Mouse (Mus musculus) left cerebral cortex, postnatal 36 days (tissue): ENCODE measurements around the gene Rai1. TPM values are rescaled to one million over a fixed set of nuclear protein-coding genes. Genes with fewer than 3 reads are reported as not detected.

Experiments used
- DNase-seq, 2 experiments: peaks; one replicate each; pipeline ENCODE4 v3.0.0; 2021 to 2022; ENCODE audit warnings: low spot score in 2 of 2, mixed read lengths in 1 of 2
- intact Hi-C: fragments of 180-260 bp; cut with DNase I; formaldehyde crosslinking; loops from one replicate; pipeline ENCODE4 v1.15.1; 2025
- total RNA-seq, 2 experiments: library from RNA; stranded (reverse); gene quantifications; 2 replicates each; pipeline ENCODE4 v1.2.3; 2021

Gene Rai1
- total RNA-seq, 2 experiments from 2014 or later = 57.3 to 73.4 TPM

GRCm38 (mm10) chr11:60178506-60178905, 73.7 kb downstream of the Rai1 start:
- intact Hi-C loops = no loop called here
- no peak for DNase-seq

DNA sequence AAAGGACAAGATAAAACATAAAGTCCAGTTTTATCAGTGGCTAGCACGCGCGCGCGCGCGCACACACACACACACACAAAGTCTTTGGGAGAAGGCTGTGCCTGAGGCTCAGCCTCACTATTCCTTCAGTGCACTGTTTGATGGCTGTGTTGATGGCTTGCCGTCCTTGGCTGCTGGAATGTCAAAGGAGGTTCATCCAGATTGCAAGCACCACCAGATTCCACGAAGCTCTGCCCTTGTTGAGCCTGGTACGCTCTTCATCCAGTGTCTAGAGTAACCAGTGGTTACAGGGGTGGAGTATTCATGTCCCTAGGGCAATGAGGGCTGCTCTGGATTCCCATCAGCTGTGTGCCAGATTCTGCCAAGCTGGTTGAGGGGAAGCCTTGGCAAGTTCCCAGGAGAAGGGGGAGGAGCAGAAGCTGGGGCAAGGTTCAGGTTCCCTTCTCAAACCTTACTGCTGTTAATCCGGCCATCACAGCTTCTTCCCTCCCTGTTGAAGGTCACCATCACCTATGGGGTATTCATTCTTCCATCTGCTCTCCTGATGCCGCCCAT, 77.4 kb downstream of the Rai1 start:
- intact Hi-C loops = no loop called here

GRCm38 (mm10) chr11:60182741-60183140, 77.9 kb downstream of the Rai1 start:
- DNase-seq = no peak
- intact Hi-C loops = no loop called here

More for the DNA sequence above, 77.4 kb downstream of the Rai1 start:
- no peak for DNase-seq

DNA sequence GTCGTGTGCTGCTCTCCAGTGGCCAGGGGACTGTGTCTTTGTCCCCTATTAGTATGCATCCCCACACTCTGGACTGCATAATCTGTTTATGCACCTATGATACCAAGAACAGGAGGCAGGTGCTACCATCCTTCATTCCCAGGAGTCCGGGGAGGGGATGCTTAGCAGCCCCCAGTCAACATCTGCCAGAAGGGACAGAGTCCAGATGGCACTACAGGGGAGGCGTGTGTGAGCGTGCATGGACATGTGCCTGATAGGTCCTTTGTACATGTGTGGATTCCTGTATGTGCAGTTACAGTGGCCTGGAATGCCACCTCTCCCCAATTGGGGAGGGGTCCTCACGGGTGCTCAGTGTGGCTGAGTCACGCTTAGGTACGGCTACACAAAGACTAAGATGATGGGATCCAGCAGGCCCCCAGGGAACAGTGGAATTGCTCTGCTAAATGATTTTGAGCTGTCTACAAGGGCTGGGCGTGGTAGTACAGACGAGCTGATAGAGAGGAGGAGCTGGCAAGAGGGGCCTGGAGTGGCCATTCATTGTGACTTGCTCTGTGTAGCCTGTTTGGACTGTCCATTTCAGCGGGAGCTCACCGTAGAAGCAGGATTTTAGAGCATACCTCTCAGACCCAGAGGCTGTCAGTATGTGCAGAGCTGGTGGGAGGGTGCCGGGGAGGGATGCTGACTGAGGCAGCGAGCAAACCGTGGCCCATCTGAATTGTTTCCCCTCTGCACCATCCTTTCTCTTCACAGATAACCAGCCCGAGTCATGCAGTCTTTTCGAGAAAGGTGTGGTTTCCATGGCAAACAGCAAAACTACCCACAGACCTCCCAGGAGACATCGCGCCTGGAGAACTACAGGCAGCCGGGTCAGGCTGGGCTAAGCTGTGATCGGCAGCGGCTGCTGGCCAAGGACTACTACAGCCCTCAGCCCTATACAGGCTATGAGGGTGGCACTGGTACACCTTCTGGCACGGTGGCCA, 79.8 kb downstream of the Rai1 start:
- DNase-seq = peak; percentile 65 to 68
- intact Hi-C loops = no loop called here

DNA sequence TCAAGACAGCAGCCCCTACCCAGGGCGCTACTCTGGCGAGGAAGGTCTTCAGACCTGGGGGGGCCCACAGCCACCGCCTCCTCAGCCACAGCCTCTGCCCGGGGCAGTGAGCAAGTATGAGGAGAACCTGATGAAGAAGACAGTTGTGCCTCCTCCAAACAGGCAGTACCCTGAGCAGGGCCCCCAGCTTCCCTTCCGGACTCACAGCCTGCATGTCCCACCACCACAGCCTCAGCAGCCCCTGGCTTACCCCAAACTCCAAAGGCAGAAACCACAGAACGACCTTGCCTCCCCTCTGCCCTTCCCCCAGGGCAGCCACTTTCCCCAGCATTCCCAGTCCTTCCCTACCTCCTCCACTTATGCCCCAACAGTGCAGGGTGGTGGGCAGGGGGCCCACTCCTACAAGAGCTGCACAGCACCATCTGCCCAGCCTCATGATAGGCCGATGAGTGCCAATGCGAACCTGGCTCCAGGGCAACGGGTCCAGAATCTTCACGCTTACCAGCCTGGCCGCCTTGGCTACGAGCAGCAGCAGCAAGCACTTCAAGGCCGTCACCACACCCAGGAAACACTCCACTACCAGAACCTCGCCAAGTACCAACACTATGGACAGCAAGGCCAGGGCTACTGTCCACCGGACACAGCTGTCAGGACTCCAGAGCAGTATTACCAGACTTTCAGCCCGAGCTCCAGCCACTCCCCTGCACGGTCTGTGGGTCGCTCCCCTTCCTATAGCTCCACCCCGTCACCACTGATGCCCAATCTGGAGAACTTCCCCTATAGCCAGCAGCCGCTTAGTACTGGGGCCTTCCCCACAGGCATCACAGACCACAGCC, 80.8 kb downstream of the Rai1 start:
- intact Hi-C loops = no loop called here
- DNase-seq = peak in 1 of 2 experiments; percentile 35

GRCm38 (mm10) chr11:60187070-60187469, 82.3 kb downstream of the Rai1 start:
- intact Hi-C loops = no loop called here
- no peak for DNase-seq

GRCm38 (mm10) chr11:60188275-60188853, 83.6 kb downstream of the Rai1 start:
- intact Hi-C loops = no loop called here
- DNase-seq = no peak

- intact Hi-C loops = no loop called here
- DNase-seq = peak in 1 of 2 experiments; percentile 57
Observed at GRCm38 (mm10) chr11:60189501-60190040, 84.8 kb downstream of the Rai1 start.

DNA sequence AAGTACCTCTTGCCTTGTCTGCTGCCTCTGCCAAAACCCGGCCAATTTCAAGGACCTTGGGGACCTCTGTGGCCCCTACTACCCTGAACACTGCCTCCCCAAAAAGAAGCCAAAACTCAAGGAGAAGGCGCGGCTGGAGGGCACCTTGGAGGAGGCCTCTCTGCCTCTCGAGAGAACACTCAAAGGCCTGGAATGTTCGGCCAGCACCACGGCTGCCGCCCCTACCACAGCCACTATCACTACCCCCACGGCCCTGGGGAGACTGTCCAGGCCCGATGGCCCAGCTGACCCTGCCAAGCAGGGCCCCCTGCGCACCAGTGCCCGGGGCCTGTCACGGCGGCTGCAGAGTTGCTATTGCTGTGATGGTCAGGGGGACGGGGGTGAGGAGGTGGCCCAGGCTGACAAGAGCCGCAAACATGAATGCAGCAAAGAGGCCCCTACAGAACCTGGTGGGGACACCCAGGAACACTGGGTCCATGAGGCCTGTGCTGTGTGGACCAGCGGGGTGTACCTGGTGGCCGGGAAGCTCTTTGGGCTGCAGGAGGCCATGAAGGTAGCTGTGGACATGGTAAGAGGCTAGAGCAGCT, 85.3 kb downstream of the Rai1 start:
- no peak for DNase-seq
- intact Hi-C loops = no loop called here

DNA sequence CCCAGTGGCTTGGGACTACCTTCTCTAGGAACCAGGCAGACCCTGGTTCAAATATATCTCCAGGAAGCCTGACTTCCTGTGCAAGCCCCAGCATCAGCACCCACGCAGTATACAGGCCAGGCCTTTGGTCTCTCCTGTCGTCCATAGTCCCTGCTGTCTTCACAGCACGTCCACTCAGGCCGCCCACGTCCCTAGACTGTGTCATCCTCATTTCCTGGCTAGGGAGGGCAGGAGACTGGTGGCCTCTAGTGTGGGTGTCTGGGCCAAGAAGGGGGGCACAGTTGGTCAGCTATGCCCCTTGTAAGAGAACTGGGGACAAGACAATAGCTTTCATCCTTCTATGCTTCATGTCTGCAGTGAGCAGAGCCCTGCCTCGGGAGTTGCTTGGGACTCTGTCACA, 87.7 kb downstream of the Rai1 start:
- intact Hi-C loops = no loop called here
- DNase-seq = no peak

DNA sequence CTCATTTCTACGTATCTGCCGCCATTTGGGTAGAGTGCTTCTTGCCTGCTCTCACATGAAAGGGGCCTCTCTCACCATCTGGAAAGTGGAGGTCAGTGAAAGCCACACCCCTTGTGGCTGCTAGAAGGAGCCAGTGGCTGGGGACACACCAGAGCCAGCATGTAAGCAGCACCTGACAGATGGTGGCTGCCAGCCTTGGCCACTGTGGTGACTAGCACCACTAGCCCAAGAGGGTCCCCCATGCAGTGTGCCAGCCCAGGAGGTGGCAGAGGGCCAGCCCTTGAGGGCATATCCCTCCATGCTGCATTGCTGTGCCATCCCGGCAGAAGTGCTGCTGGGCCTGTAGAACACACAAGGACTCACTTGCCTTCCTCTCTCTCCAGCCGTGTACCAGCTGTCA, 88.7 kb downstream of the Rai1 start:
- intact Hi-C loops = no loop called here
- no peak for DNase-seq

DNA sequence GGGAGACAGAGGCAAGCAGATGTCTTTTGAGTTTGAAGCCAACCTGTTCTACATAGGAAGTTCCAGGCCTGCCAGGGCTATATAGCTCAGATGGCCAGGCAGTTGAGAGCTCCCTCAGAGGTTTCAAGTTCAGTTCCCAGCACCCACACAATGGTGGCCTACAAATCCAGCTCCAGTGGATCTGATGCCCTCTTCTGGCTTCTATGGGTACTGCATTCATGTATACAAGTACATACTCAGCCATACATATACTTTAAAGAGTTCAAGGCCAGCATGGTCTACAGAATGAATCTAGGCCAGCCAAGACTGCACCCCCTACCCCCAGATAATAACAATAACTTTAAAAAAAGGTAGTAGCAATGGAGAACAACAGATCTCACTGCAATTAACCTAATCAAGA, 90.3 kb downstream of the Rai1 start:
- intact Hi-C loops = loop anchor here (5.0 kb wide), 3 partner anchors 88 to 222 kb away; partner anchors contain the start of genes Atpaf2, Gid4 and Rai1
- DNase-seq = no peak

DNA sequence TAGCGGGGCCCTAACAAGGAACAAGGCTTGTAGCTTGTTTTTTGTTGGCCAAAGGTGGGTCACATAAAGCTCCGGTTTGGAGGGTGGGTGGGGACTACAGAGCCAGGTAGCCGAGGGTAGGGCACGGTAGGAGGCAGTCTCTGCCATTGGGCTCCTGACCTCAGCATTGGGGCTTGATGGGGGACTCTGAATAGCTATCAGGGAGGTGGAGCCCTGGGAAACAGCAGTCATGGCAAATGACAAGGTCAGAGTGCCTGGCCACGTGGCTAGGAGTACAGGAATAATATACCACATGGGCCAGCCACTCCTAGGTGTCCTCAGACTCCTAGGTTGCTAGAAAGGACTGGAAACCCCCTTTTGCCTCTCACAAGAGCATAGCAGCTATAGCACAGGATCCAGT, 91.5 kb downstream of the Rai1 start:
- intact Hi-C loops = loop anchor here (5.0 kb wide), 3 partner anchors 89 to 221 kb away; partner anchors contain the start of genes Atpaf2, Gid4 and Rai1
- no peak for DNase-seq

GRCm38 (mm10) chr11:60197998-60198619, 93.3 kb downstream of the Rai1 start:
- DNase-seq = no peak
- intact Hi-C loops = loop anchor here (5.0 kb wide), 3 partner anchors 91 to 219 kb away; partner anchors contain the start of genes Atpaf2, Gid4 and Rai1

GRCm38 (mm10) chr11:60198651-60199050, 93.8 kb downstream of the Rai1 start:
- DNase-seq = no peak
- intact Hi-C loops = loop anchor here (5.0 kb wide), 3 partner anchors 91 to 219 kb away; partner anchors contain the start of genes Atpaf2, Gid4 and Rai1

DNA sequence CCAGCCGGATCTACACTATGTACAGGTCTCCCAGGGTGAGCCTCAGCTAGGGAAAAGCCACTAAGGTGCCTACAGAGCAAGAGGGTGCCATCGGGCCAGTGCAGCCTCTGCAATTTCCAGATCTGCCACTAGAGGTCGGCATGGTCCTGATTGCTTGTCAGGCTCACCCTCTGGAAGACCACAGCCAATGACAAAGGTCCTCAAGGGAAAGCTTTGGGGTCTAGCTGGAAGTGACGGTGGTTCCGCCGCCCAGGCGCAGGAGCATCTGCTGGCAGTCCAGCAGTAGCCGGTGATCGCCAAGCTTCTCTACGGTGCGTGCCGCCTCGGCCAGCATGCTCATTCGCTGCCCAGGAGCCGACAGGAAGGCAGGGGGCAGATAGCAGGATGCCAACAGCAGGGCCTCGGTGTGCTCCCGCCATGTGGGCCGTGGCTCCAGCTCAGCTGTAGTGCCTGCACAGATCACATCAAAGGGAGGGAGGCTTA, 94.9 kb downstream of the Rai1 start:
- intact Hi-C loops = loop anchor here (5.0 kb wide), 3 partner anchors 92 to 218 kb away; partner anchors contain the start of genes Atpaf2, Gid4 and Rai1
- DNase-seq = peak; percentile 87 to 91

DNA sequence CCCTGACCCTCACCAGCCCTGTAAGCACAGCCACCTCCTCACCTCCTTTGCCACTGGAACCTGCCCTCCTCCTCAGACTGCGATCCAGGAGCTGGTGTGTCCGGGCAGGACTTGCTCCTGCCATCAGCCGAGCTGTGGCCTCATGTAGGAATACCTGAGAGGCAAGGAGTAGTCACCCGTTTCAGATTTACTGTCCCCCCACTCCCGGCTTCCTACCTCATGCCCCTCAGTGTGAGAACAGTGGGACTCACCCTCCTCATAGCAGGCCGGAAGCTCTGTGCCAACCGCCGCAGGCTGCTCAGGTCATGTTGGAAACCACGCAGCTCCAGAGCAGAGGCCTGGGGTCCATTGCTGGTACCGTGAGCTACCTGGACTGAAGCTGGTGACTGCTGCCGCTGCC, 95.6 kb downstream of the Rai1 start:
- no peak for DNase-seq
- intact Hi-C loops = no loop called here
